Comparison of ENCODE assay signal across 19 mouse cellular contexts in genomic region chr14:77807836-77808235, GRCm38 (mm10).
A peak's percentile ranks its signal among the peaks of the same experiment; 100 is the strongest.
DNase-seq lines count a peak whose midpoint lies in the region.
"Had no signal": no experiment of that assay in that cellular context is flagged by ENCODE, and none has a peak within 500 bp of the region (broad histone marks: within the 10 kb centered on the region; RNA-seq: fewer than 3 reads in every experiment).

No protein-coding gene starts in this region.

- intact Hi-C loops in heart, postnatal 10 days (cut with DNase I): no loop called here

- H3K4me3 ChIP-seq in heart, embryonic 10.5 days: no peak overlapping the region
- H3K4me3 ChIP-seq: embryonic facial prominence, embryonic 13.5 days; embryonic facial prominence, embryonic 15.5 days; erythroblast, embryonic 14.5 days; forebrain, embryonic 10.5 days; forebrain, embryonic 12.5 days had no signal

- no peaks in the 10 kb centered on the region for H3K36me3 ChIP-seq in heart, embryonic 10.5 days
- H3K36me3 ChIP-seq: embryonic facial prominence, embryonic 13.5 days; embryonic facial prominence, embryonic 15.5 days; forebrain, embryonic 10.5 days; forebrain, embryonic 12.5 days had no signal

- 68% methylated on average over 4 of the region's 4 CpGs for WGBS in heart, embryonic 10.5 days

- H3K4me1 ChIP-seq in heart, embryonic 10.5 days: 0 out of 2 replicates have a peak, but pooled peaks cover 11% of the 10 kb centered on the region
- H3K4me1 ChIP-seq: embryonic facial prominence, embryonic 15.5 days had no signal

- no peak overlapping the region for H3K27ac ChIP-seq in heart, embryonic 10.5 days
- H3K27ac ChIP-seq: embryonic facial prominence, embryonic 13.5 days; embryonic facial prominence, embryonic 15.5 days; forebrain, embryonic 10.5 days; forebrain, embryonic 12.5 days had no signal

- no peaks in the 10 kb centered on the region for H3K27me3 ChIP-seq in heart, embryonic 10.5 days (ENCODE audit: insufficient read depth, poor library complexity, severe bottlenecking)
- H3K27me3 ChIP-seq: embryonic facial prominence, embryonic 13.5 days; embryonic facial prominence, embryonic 15.5 days; forebrain, embryonic 12.5 days had no signal

- no peaks in the 10 kb centered on the region for H3K9me3 ChIP-seq in heart, embryonic 10.5 days
- H3K9me3 ChIP-seq: embryonic facial prominence, embryonic 13.5 days; embryonic facial prominence, embryonic 15.5 days; forebrain, embryonic 10.5 days; forebrain, embryonic 12.5 days had no signal

- peak; percentile 43 for DNase-seq in heart, embryonic 10.5 days (ENCODE audit: low spot score)
- DNase-seq in heart, postnatal 10 days: no peak
- DNase-seq in ovary, adult 18-20 months (ENCODE audit: low spot score): peak; percentile 56
- DNase-seq in ovary, postnatal 14 days (ENCODE audit: low spot score): no peak
- DNase-seq: adrenal gland, adult 2 months; adrenal gland, postnatal 10 days; adrenal gland, postnatal 25 days; cerebellum, adult 11 months; cerebellum, adult 18-20 months; cerebellum, adult 8-10 months; cerebellum, adult 9-11 months; cerebellum, postnatal 14 days; cerebellum, postnatal 36 days; embryo, embryonic 11 days had no signal

Comparison
In these comparisons a context has a peak if more than half of its experiments do, and no peak if none do; other contexts are left out.
1. DNase-seq: peak in heart, embryonic 10.5 days (single experiment) and ovary, adult 18-20 months (single experiment); none in heart, postnatal 10 days (0 of 2) and ovary, postnatal 14 days (single experiment).